Mouse (Mus musculus): Measurements from ENCODE around the gene Rab38.

Rab38 gene

DNA sequence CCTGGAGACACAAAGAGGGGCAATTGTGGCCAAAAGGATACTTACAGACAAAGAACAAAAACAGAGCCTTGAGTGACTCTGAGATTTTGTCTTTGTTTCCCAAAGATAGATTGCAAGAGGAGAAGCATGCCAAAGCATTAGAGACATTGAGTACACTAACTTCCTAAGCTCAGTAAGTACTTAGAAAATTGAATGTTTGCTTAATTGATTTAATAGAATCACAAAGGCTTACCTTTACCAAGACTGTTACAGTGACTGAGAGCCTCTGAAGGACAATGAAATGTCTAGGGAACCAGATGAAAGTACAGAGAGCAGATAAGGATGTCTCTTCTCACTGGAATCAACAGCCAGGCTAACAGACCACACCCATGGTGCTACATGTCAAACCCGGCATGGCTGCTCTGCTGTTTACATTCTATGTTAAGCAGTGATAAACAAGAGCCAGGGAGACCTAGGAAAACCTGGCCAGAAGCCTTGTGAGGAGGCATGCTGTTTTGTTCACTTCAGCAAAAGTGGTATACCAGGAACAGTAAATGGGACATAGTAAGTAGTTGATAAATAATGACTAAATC, 97.1 kb downstream of the Rab38 start:
- DNase-seq (ENCODE audit: low read depth) = no peak

DNA sequence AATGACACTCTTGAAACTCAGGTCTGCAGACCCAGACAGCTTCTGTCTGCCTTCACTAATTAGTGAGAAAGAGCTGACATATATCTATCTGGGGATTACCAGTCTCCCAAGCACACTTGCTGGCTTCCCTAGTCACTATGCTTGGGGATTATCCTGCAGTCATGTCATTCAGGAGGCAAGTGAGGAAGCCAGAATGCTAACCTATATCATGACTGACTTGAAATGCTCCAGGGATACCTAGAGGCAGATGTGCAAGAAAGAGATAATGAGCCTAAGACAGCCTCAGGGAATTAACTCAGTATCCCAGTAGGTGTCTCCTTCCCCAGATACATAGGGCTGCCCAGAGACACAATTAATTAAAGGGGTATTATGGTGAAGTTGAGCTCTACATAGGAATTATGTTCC, 106.1 kb downstream of the Rab38 start:
- no peak for DNase-seq (ENCODE audit: low read depth)

DNA sequence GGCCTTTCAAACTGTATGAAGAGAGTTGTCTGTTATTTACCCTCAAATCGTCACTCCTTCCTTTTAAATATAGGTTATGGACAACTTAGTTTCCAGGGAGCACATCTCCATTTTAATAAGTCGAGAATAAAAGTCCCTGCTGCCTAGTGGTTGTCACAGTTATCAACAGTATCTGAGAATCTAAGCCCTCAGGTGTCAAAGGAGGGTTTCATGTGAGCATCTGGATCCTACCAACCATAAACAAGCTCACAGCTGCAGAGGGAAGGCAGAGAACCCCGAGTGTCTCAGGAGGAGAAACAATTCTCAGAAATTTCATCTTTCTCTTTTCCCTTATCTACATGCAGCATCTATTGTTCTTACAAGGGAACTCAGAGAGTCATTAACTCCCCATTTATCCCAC, 106.7 kb downstream of the Rab38 start:
- no peak for DNase-seq (ENCODE audit: low read depth)
